Mouse (Mus musculus): Measurements from ENCODE around the gene Vmp1. TPM values are rescaled to one million over a fixed set of nuclear protein-coding genes. Genes with fewer than 3 reads are reported as not detected.

Gene Vmp1
- polyA plus RNA-seq, 1 experiment from 2014 or later = 109 TPM

DNA sequence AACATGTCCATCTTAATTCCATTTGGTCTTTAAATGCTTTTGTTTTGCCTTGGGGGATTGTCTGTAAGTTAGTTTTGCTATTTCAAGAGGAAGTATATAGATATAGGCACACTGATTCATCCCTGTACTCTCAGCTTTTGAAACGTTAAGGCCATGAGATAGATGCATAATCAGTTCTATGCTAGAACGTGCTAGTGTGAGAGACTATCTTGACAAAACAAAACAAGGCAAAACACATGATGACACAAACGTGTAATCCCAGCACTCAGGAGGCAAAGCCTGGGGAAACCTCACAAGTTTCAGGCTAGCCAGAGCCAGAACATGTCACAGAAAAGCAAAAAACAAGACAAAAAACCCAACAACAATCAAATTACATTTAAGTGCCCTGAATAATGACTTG lies 10.9 kb downstream of the Vmp1 start:
- no peak for DNase-seq (ENCODE audit: low spot score)

DNA sequence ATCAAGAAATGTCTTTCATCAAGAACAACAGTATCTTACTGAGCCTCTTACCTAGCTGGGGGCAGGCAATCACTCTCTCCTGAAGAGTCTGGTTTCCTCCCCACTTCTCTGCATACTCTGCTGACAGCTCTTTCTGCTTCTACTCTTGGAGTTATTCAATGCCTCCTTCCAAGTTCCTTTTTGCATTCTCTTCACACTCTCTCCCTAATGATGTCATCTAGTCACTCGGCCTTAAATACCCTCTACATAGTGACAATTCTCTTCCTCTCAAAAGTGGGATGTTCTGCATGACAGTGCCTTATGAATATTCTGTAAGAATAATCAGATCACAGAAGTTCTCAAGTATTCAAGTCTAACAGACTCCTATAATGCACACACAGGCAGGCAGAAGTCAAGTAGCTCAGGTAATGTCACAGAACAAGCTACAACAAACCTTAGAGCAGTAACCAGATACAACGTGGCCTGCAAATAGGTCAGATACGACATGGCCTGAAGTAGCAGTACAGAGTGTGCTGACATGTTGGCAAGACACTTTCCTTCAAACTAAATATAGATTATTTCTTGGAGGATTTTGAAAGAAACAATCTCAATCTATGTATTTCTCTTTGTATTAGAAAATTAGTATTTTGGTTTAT lies 12.5 kb downstream of the Vmp1 start:
- no peak for DNase-seq (ENCODE audit: low spot score)

DNA sequence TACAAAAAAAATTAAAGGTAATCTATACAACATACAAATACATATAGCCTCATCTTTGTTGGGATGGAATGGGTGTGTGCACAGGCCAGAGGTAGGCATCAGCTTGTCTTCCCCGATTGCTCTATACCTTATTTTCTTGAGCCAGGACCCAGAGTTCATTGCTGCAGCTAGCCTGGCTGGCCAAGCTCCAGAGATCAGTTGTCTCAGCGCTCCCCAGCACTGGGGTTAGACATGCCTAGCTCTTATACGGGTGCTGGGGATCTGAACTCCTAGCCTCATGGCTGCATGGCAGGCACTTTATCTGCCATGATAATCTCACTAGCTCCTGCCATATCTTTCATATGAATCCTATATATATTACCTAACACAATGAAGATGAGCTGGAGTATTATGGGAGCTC lies 15.5 kb downstream of the Vmp1 start:
- no peak for DNase-seq (ENCODE audit: low spot score)

DNA sequence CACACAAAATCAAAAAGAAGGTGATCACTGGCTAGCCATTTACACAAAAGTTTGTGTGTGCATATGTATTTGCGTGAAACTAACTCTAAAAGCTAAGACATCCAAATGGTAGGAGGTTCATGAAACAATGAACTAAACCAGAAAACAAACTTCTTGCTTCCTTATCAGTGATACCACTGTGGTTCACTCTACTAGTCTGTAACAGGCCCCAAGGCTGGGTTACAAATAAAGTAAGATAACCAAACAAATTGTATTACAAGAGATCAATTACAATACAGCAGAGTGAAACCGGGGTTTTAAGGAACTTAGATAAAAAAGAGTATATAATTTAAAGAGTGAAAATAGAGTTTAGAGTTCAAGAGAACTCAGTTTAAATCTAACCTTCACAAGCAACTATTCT lies 16.1 kb downstream of the Vmp1 start:
- no peak for DNase-seq (ENCODE audit: low spot score)

DNA sequence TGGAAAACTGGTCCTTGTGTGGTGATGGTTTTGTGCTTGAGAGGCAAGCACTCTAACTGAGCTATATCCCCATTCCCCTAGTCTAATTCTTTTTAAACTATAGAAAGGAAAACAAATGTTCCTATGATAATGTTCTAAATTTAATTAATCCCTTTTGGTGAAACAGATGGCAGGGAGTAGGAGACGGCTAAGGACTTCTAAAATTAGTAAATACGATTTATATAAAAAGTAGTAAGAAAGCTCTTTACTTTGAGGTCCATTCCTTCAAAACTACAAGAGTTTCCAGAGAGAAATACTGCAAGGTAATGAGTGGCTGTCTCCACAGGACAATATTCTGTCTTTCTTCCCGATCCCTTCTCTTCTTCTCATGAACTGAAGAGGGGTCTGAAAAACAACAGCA lies 19.2 kb downstream of the Vmp1 start:
- no peak for DNase-seq (ENCODE audit: low spot score)

DNA sequence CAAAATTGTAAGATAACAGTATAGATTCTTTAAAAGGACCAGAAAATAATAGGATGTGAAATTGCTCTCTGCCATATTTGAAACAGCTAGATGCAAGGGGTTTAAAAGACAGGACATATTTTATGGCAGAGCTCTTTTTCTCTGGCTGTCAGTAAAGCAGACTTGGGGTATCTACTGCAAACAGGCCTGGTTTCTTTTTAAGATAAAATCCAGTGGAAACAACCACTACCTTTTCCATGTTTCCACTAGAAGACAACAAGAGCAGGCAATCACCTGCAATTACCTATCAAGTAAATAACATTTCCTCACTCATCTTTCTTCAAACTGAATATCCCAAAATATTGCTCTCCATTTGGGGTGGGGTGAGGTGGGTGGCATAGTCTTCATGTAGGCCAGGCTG lies 19.7 kb downstream of the Vmp1 start:
- DNase-seq (ENCODE audit: low spot score) = no peak

DNA sequence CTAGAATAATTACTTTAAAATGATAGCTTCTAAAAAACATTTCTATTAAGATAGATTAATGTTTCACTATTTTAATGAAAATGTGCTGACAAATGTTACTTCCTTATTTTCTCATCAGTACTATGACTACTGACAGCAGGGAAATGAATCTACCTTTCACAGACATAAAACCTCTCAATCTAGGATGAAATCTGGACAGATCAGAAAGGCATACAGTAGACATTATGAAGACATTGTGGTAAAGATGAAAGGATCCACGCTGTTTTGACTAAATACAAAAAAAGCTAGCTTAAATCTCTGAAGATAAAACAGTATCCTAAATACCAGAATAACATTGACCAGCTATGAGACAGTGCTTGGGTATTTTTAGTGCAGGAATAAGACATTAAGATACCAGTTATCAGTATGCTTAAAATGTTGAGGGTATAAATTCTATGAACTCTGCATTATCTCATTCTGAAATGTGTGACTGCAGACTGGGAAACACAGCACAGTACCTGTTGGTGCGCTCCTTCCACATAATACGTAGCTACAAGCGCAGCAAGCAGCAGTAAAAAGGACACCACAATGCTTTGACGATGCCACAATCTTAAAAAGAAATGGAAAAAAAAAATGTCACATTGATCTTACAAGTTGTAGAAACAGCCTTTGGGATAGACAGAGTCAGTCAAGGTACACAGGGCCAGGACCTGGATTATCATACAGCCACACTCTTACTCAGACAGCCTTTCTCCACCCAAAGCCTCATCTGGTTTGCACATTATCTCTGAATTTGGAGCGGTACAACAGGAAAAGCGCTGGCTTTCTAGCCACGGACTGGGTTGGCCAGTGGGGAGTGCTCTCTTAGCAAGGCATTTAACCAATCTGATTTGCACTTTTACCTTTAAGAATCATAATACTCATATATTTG lies 20.4 kb downstream of the Vmp1 start:
- no peak for DNase-seq (ENCODE audit: low spot score)

DNA sequence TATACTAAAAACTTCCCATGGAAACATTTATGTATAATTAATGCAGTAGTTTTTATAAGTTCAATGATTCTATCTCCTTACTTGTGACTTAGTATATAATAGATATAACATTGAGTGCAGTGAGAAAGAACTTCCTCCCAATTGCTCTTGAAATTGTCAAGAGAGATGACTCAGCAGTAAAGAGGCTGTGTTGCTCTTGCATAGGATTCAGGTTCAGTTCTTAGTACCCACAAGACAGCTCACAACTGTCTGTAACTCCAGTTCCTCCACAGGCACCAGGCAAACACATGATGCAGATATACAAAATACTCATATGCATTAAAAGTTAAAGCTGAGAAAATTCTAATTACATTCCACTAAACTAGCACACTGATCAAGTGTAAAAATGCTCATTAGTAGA lies 25.8 kb downstream of the Vmp1 start:
- no peak for DNase-seq (ENCODE audit: low spot score)

DNA sequence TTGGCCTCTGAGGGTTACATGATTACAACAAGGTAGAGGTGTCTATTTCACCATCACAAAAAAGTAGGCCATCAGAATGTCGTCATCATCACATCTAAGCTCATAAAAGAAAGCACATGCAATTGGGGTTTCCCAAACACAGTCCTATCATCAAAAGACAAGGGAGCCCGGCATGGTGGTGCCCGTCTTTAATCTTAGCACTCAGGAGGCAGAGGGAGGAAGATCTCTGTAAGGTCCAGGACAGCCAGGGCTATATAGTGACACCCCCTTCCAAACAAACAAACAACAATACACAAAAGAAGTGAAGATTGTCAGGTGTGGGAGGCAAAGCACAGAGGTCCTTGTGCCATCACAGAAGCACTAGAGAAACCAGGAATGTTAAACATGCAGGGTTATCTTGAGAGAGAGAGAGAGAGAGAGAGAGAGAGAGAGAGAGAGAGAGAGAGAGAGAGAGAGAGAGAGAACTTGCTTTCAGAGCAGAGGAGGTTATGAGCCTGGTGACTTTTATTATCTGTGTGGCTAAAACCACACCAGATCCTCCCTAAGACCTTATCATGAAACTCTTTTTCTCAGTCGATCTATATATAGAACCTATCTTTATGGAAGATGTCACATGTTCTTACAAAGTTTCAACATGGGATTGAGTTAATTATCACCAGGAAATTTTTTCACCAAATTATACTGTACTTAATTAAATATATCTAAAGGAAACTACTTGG lies 26.6 kb downstream of the Vmp1 start:
- DNase-seq (ENCODE audit: low spot score) = no peak

DNA sequence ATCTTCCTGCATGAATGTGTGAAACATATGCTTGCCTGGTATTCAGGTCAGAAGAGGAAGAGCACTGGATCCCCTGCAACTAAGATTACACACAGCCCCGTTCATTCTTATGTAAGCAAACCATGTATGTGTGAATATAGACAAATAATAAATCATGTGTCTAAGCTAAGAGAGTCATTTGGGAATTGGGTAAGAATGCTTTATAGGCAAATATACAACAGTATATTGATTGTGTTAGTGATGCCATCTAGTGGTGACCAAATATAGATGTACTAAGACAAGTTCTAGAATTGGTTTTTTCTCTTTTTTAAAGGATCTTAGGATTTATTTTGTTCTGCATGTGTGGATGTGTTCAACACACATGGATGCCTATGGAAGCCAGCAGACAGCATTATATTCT lies 28.0 kb downstream of the Vmp1 start:
- peak; percentile 57 for DNase-seq (ENCODE audit: low spot score)

DNA sequence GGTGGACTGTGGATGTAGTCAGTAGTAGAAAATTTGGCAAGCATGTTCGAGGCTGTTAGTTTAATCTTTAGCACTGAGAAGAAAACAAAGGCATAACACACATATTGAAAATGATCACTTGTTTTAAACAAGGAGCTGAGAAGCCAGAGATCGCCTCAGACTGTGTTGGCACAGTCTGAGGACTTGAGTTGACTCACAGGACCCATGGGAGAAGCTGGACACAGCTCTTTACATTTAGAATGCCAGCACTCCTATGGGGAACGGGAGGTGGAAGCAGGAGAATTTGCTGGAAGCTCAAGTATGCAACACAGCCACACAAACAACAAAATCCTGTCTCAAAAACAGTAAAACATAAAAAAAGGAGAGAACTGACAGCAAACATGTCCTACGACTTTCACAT lies 29.5 kb downstream of the Vmp1 start:
- DNase-seq (ENCODE audit: low spot score) = no peak

DNA sequence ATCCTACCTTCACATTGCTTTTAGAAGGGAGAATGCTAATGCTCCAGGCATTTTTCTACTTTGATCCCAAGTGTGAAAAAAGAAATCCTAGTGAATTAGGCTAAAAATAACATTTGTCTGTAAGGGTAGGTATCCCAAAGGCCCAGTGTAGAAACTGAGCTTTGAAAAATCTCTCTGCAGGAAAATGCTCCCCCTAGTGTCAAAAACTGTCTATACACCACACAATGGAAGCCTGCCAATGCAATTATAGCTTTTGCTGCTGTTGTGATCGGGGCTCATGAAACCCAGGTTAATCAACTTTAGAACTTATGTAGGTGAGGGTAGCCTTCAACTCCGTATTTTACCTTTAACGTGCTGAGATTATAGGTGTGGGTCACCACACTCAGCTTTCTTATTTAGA lies 30.2 kb downstream of the Vmp1 start:
- peak; percentile 72 for DNase-seq (ENCODE audit: low spot score)

DNA sequence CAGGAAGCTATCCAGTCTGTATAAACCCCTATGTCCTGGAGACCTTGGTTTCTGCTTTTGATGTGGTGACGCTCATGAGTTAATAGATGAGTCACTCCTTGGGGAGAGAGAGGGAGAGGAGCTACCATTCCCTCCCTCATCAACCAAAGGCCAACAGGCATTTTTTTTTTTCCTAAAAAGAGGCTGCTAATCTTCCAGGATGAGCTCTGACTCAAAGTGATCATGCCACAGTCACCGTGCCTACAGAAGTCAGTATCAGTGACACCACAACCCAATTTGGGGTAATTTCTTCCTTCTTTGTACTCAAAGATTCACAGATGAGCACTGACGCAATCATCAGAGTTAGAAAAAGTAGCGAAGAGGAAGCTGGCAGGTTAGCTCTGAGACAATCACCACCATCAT lies 31.1 kb downstream of the Vmp1 start:
- no peak for DNase-seq (ENCODE audit: low spot score)

DNA sequence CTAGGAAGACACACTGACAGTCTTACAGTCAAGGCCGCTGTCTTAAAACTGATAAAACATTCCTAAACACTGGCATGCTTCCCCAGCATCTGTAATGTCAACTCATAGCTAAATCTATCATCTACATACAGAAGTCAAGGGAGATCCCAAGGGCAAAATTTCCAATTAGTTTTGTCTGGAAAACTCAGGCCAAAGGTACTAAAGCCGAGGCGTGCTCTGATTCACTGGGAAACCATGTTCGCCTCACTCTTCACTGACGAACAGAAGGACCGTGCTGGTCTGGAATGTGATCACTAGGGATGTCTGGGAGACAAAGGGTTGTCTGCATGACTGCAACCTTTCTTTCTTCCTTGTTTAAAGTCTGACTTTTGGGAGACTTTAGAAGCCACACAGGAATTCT lies 33.0 kb downstream of the Vmp1 start:
- no peak for DNase-seq (ENCODE audit: low spot score)

DNA sequence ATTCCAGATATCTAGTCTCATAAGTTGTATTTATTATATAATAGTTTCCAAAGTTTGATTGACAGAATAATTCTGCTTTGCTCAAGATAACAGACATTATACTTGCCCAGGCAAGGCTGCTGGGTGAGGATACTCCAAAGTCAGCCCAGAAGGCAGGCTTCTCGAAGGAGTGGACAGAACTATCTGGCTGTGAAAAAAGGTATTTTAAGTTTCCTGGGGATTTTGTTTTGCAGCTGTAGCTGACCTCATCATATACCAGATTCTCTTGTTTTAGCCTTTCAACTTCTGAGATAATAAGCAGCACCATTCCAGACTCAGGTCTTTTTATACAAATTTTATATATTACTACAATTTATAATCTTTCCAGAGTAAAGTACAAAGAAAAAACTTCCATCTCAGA lies 34.1 kb downstream of the Vmp1 start:
- DNase-seq (ENCODE audit: low spot score) = no peak

DNA sequence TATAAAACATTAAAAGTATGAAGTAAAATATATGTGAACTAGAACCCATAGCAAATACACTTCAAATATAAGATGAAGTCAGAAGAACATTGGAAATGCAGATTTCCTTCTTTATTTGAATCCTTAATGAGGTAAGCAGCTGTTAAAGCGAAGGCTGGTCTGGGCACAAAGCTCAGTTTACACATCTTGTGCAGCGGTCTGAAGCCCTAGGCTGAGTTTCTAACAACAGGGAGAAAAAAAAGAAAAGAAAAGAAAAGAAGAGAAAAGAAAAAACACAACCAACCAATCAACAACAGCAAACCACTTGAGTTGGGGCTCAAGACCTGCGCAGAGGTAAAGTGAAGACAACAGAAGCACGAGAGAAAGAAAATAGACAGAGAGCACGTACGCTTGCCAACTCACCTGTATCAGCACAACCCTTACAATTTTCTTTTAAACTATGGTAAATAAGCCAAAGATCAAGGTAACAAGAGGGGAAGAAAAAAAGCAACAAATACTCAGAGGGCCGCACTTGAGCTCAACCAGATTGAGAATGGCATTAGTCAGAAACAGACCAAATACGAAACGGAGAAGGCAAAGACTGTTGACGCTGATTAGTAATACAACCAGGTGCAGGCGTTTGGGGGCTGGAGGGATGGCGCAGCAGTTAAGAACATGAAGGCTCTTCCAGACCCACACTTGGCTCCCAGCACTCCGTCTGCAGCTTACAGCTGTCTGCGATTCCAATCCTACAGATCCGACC lies 35.8 kb downstream of the Vmp1 start:
- no peak for DNase-seq (ENCODE audit: low spot score)

DNA sequence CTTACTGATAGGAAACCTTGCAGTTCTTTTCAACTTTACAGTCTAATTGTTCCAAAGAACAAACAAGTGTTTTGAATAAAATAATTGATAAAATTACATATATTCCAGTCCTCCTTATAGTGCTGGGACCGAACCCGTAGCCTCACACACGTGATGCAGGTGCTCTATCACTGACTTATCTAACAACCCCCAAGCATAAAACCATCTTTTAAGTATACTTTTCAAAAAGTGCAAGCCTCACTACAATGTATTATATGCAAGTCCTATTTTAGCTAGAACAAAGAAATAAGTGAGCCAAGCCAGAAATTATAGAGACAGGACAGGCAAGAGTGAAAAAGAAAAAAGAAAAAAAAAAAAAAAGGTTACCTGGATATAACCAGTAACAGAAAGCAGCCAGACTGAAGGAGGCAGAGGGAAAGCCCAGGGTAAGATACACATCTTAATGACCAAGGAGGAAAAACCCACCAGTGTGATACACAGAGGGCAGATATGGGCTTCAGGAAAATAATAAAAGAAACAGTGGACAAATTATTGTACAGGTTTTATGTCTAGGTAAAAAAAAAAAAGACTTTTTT lies 36.7 kb downstream of the Vmp1 start:
- no peak for DNase-seq (ENCODE audit: low spot score)

DNA sequence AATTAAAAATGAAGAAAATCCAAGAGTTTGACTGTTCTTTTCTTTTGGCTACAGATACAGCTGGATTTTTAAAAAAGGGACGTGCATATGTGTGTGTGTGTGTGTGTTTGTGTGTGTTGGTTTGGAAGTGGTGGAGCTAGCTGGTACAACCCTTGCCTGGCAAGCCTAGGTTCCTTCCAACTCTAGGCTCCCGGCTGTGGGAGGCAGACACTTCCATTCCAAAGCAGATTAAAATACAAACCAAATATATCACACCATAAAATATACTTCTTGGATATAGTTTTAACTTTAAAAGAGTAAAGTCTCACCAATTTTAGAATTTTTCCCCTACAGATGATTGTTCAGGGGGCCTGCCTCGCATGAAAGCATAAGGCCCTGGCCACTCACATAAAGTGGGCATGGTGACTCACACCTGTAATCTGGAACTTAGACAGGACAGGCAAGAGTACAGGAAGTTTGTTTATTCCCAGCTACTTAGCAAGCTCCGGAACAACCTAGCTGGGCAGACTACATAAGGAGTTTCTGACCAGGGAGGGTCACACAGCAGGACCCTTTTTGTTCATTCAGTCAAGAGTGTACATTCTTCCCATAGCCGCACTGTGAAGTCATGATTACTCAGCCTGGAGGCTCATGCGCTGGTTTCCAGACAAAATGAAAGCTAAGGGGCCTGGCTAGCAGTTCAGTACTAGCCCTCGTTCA lies 37.4 kb downstream of the Vmp1 start:
- no peak for DNase-seq (ENCODE audit: low spot score)

DNA sequence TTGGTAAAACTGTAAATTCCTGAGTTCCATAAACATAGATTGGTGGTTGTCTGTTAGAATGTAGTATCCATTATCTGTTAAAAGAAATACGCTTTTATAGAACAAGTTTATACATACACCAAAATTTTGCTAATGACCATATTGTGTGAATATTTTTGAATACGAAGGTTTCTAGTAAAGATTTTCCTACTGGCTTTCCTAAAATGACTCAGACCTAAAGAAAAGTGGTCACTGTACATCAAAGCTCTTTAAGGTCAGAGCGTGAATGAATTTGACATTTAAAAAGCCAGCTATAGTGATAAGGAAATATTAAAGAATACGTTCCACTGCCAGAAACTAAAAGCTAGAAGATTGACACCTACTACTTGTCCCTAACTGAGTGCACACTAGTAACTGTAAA lies 39.1 kb downstream of the Vmp1 start:
- no peak for DNase-seq (ENCODE audit: low spot score)

DNA sequence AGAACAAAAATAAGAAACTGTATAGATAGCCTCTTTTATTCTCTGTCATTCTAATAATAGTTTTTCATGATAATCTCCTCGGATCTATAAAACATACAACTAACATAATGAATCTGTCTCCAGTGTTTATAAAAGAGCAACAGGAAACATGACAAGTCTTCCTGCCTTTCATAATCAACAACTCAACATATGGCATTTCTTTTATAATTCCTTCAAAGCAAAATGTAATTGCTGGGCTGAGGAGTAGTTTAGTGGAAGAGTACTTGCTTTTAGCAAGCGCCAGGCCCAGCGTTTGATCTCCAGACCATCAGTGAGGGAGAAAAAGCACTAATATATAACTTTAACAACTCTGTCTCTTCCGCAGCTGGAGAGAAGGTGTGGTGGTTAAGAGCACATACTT lies 41.9 kb downstream of the Vmp1 start:
- no peak for DNase-seq (ENCODE audit: low spot score)

DNA sequence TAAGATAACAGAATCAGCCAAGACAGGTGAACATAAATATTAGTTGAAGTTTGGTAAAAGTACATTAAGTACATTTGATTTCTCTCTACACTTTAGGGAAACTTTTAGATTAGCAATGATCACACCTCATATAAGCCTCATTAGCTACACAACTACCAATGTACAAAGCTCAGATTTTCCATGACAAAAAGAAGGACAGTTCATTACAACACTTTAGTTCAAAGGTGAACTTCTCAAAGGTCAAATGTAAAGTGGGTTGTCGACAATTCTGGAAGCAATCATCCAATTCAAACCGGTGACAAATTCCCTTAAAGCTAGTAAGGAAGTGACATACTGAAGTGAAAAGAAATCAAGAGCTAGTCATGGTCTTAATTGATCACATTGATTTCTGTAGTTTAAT lies 45.9 kb downstream of the Vmp1 start:
- DNase-seq (ENCODE audit: low spot score) = no peak
